In genomic region chr10:79788386-79789158, GRCm38 (mm10) we compare ENCODE assay signal across 1 mouse cellular context.
TF ChIP-seq lines count a peak whose summit lies in the region.

No protein-coding gene starts in this region.

TF ChIP-seq in MEL, 35 proteins besides CTCF, POLR2A, EP300 and RAD21 (continued from another document):
- TF ChIP-seq USF1 (IDR thresholded peaks at IDR 0.05; ENCODE audit: low read depth, low read length): no peak
- no peak for TF ChIP-seq MAZ (IDR thresholded peaks at IDR 0.05; ENCODE audit: low read depth, low read length)
